Mouse (Mus musculus) brain, embryonic 14.5 days (tissue): ENCODE data around the gene Arf3.

Source experiments
- CTCF ChIP-seq: fragments of 200-500 bp; IDR thresholded peaks from 2 replicates; pipeline ENCODE4 v1.5.1; 2012; ENCODE audit warnings: inconsistent platforms, mild to moderate bottlenecking, moderate library complexity, borderline replicate concordance; ENCODE audit not compliant: insufficient read depth, insufficient read length; ENCODE audit errors: extremely low read depth
- POLR2A ChIP-seq: fragments of 200-500 bp; IDR thresholded peaks from 2 replicates; pipeline ENCODE4 v1.6.1; 2012; ENCODE audit warnings: mild to moderate bottlenecking, inconsistent platforms, borderline replicate concordance; ENCODE audit not compliant: poor library complexity, insufficient read depth, insufficient read length, severe bottlenecking; ENCODE audit errors: extremely low read depth

- TF ChIP-seq CTCF (no peak), POLR2A (no peak)
Measured at GRCm38 (mm10) chr15:98695726-98696125, 67.3 kb downstream of the Arf3 start.
